Mouse (Mus musculus) spleen, adult 18-20 months (tissue): ENCODE data around the gene Dnase1l1.
A peak's percentile ranks its signal among the peaks of the same experiment; 100 is the strongest.

ENCODE experiments used
- DNase-seq, 2 experiments: peaks; one replicate each; pipeline ENCODE4 v3.0.0; 2022; ENCODE audit warnings: mixed read lengths in 2 of 2

Dnase1l1 gene

DNA sequence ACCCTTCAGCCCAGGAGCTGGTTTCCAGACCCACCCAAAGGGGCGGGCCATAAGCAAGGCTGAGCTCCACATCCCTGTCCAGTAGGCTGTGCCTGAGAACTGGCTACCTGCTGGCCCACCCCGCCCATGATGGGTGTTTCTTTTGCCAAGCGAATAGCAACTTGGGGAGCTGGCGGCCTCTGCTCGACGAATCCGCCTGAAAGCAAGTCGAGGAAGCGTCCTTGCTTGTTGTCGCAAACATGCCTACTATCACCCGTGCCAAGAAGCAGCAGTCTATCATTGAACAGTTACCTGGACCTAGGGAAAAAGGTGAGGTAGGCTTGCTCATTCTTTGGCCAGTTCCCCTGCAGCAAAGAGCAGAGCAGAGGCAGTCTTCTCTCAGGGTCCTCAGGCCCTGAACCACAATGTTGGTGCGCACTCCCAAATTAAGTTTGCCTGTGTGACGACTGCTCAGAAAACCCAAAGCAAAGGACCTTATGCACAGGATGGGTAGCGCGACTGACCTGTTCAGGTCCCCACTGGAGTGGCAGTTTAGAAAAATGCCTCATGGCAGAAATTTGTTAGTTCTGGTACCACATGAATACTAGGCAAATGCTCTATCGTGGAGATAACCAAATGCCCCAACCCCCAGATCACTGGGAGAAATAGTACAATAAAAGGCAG is at the start of gene Dnase1l1, which contains the start of gene Taz:
Dnase1l1 (minus strand) TSS at position 606 of the 663 bp plus-strand sequence.
Taz (plus strand) TSS at position 181 of the 663 bp plus-strand sequence.
- DNase-seq, result peak; percentile 49 to 66

GRCm38 (mm10) chrX:74330166-74330930 is 48.2 kb upstream of the Dnase1l1 start:
- no peak for DNase-seq

DNA sequence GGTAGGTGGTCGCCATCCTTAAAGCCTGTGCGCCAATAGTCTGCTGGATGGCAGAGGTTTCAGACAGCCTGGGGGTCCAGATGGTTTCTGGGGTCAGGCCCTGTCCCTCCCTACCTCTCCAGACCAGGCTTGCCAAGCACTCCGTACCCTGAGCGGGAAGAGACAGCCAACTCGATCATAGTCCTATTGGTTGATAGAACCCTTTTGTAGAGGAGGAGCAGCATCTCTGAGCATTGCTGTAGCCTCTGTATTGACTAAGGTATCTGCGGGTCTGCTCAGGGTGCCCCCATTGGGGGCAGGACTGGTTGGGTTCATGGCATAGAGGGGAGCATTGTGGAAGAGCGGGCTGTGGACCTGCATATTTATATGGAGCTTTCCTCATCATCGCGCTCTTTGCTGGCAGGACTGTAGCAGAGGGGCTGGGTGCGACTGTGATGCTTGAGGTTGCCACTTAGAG is 47.1 kb upstream of the Dnase1l1 start:
- no peak for DNase-seq

GRCm38 (mm10) chrX:74328725-74329161 is 46.6 kb upstream of the Dnase1l1 start, which contains the start of gene Plxna3:
Gene Plxna3, plus strand, starts transcription at chrX:74329066.
- DNase-seq, result peak; percentile 45 to 59

DNA sequence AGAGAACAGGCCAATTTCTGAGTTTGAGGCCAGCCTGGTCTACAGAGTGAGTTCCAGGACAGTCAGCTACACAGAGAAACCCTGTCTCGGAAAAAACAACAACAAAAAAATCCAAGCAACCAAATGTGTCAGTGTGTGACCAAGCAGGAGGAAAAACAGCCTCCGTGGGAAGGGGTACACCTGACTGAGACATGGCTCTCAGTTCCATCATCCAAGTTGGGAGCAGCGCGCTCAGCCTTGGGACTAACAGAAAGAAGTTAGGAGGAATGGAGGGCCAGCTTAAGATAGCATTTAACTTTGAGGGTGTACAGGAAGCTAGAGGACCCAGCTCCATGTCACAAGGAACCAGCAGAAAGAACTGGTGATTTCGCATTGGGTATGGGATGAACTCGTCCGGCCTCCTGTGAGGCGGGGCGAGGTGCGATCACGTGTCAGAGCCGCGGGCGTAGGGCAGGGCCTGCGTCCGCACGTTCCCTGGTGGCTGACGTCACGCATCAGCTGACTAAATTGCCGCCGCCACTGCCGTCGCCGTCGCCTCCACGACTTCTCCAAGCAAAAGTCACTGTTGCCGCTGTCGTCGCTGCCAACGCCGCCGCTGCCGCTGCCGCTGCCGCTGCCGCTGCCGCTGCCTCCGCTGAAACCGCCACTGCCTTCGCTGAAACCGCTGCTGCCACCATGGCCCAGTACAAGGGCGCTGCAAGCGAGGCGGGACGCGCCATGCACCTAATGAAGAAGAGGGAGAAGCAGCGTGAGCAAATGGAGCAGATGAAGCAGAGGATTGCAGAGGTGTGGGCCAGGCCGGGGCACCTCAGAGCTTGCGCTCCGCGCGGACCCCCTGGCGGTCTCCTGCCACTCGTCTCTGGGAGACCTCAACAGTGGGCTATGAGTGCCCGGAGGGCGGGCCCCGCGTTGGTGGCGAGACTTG is 30.7 kb upstream of the Dnase1l1 start, which contains the start of gene Fam50a:
Fam50a (plus strand) TSS at position 494 of the 925 bp plus-strand sequence.
- peak; percentile 78 to 81 for DNase-seq

GRCm38 (mm10) chrX:74304867-74305700 is 22.9 kb upstream of the Dnase1l1 start, which contains the start of gene Gdi1:
Gene Gdi1, plus strand, starts transcription at chrX:74304998.
- DNase-seq, result peak; percentile 57 to 70

DNA sequence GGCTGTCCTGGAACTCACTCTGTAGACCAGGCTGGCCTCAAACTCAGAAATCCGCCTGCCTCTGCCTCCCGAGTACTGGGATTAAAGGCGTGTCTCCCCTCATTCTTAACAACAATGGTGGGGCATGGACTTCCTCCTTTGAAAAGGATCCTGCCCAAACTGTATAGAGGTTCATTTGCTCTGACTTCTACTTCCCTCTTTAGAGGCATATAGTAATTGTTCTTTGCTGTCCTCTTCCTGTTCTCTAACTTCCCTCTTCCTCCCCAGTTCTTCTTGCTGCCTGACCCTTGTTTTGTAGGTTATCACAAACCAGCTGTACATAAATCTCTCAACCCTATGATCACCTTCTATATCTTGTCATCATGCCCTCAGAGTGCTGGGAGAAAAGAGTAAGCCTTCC is 17.6 kb upstream of the Dnase1l1 start:
- DNase-seq, result no peak

GRCm38 (mm10) chrX:74298348-74298747 is 16.2 kb upstream of the Dnase1l1 start:
- DNase-seq, result no peak

DNA sequence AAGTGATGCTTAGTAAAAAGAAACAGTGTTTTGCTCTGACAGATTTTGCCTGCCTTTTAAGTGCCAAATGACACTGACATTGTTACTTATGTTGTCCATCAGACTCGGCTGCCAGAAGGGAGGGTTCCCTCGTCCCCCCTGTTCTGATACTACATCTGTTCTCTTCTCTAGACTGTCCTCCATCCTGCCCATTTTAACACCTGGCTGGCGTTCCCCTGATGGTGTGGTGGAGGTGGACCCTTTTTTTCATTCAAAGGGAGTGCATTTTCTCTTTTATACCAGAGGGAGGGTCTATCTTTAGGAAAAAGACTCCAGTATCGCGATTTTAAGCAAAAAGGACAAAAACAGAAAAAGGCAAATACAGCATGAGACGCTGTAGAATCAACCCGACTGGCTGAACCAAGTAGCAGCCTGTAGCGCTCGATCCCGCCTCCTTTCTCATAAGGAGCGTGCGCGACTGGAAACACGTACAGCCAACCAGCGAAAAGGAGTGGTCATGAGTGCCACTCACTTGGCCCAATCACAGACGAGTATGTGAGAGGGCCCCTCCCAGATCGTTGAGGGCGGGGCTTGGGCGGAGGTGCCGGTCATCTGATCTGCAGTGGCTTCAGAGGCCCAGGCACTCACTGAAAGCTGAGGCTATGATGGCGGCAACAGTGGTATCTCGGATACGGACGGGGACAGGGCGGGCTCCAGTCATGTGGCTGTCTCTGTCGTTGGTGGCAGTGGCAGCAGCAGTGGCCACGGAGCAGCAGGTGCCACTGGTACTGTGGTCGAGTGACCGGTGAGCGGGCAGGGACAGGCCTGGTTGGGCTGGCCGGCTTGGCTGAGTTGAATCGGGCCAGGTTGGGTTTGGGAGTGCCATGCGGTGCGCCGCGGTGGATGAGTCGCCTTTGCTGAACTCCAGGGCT is 14.7 kb upstream of the Dnase1l1 start, which contains the start of gene Atp6ap1:
Atp6ap1 (plus strand) TSS at position 560 of the 911 bp plus-strand sequence.
- peak; percentile 87 to 90 for DNase-seq

DNA sequence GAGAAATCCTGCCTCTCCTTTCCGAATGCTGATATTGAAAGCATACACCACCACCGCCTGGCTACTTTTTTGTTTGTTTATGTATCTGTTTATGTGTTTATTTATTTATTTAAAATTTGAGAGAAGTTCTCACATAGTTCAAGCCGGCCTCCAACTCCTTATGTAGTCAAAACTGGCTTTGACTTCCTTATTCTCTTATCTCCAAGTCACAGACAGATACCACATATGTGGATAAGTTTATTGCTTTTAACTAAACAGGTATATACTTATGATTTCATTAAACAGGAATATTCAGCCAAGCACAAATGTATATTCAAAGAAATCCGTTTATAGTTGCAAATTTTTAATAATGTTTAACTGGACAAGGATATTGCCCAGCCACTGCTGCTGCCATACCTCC is 11.3 kb upstream of the Dnase1l1 start:
- DNase-seq, result no peak

- DNase-seq, result no peak
Measured at GRCm38 (mm10) chrX:74283092-74283437, 928 bp upstream of the Dnase1l1 start.

- peak; percentile 69 to 79 for DNase-seq
Measured at GRCm38 (mm10) chrX:74282395-74283091, 406 bp upstream of the Dnase1l1 start.

DNA sequence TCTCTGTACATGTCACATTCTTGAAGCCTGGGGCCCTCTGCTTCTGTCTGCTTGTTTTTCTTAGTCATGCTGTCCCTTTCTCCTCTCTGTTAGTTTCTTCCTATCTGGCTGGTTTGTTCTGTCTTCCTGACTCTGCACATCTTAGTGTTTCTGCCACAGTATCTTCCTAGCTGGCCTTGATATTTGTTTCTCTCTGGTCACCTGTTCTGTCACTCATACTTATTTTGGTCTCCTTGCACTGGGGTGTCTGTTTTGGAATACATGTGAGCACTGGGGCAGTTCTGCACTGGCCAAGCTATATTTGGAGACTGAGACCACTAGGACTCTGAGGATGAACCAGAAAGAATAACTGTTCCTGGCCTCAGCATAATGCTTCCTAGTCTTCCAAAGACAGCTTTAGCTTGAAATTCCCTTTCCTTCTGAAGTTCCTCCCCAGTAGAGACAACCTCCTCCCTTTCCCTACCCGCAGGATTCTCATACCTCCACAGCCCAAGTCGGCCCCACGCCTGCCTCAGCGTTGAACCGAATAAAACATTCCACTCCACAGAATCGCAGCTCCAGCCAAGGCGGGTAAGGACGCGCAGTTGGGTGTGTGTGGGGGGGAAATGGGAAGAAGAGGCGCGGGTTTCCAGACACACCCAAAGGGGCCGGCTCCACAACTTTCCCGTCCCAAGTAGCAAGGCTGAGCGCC is 951 bp downstream of the Dnase1l1 start:
- DNase-seq, result no peak

GRCm38 (mm10) chrX:74277916-74278315 is 4.2 kb downstream of the Dnase1l1 start:
- no peak for DNase-seq

DNA sequence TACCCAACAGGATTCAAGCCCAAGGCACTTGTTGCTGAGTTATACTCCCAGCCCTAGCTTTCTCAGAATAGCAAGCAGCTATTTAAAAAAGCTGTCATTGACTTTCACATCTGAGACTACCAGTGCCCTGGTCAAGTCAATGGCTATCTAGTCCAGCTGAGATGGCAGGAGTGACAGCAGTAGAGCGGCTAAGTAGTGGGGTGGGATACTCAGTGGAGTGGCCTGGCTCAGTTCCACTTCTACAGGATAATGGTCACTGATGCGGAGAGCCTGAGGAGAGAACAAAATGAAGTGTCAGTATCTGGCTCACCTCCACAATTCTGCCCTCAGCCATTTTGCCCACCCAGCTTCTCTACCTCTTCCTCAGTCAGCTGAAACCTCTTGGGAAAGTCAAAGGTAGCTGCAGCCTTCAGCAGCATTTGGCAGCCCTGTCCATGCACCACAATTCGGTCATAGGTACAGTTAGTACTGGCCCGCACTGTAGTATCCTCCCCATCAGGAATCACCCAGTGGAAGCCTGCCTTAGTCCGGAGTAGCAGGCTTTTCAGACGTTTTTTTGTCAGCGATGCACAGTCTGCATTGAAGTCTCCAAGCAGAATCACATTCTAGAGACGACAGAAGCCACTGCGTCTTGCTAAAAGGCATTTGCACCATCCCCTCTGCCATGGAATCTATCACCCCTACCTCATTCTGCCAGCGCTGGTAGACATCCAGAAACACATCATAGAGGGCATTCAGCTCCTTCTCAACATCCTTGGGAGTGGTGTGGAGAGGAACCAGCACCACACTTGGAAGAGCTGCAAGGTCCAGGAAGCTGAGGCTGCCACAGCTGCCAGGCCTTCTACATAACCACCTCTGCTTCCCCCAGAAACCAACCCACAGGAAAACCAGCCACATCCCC is 8.5 kb downstream of the Dnase1l1 start:
- DNase-seq, result no peak

- peak in 1 of 2 experiments; percentile 13 for DNase-seq
Measured at GRCm38 (mm10) chrX:74270902-74271551, 11.1 kb downstream of the Dnase1l1 start.
